ENCODE assay signal across 15 mouse cellular contexts in genomic region chr2:174022292-174022691, GRCm38 (mm10). TPM values are rescaled to one million over a fixed set of nuclear protein-coding genes. Genes with fewer than 3 reads are reported as not detected.
DNase-seq lines count a peak whose midpoint lies in the region; ATAC-seq lines count a peak whose summit lies in the region.
"Had no signal": no experiment of that assay in that cellular context is flagged by ENCODE, and none has a peak within 500 bp of the region (broad histone marks: within the 10 kb centered on the region; RNA-seq: fewer than 3 reads in every experiment).

No protein-coding gene starts in this region.

- no peak overlapping the region for H3K9ac ChIP-seq in limb, embryonic 13.5 days
- H3K9ac ChIP-seq: intestine, embryonic 15.5 days; liver, embryonic 14.5 days had no signal

- 91% methylated on average over 4 of the region's 4 CpGs for WGBS in limb, embryonic 13.5 days

- H3K27ac ChIP-seq in limb, embryonic 13.5 days: peak overlapping the region; percentile 39; the same call in 1 of the 2 replicates
- H3K27ac ChIP-seq: intestine, embryonic 15.5 days; liver, embryonic 14.5 days had no signal

- no peaks in the 10 kb centered on the region for H3K36me3 ChIP-seq in limb, embryonic 13.5 days
- H3K36me3 ChIP-seq: intestine, embryonic 15.5 days had no signal

- peak; percentile 35 for DNase-seq in lung, postnatal 10 days
- no peak for DNase-seq in lung, postnatal 4 days
- peak; percentile 51 for DNase-seq in NIH3T3 (ENCODE audit: low read depth)
- DNase-seq in gastrocnemius, adult 18-20 months (ENCODE audit: low spot score): peak; percentile 38
- no peak for DNase-seq in yolk sac, embryonic 10.5 days (ENCODE audit: low spot score)
- DNase-seq in adrenal gland, postnatal 14 days: no peak
- DNase-seq: cerebellum, postnatal 25 days; kidney, postnatal 14 days; lung, postnatal 14 days; right cerebral cortex, postnatal 14 days; thymus, adult 2 months had no signal

- H3K9me3 ChIP-seq in limb, embryonic 13.5 days: no peaks in the 10 kb centered on the region
- H3K9me3 ChIP-seq: intestine, embryonic 15.5 days had no signal

- no peak overlapping the region for H3K4me3 ChIP-seq in limb, embryonic 13.5 days
- H3K4me3 ChIP-seq: intestine, embryonic 15.5 days; myocyte had no signal

- no peak overlapping the region for H3K4me2 ChIP-seq in limb, embryonic 13.5 days (replicated peaks)
- H3K4me2 ChIP-seq: intestine, embryonic 15.5 days had no signal

- ATAC-seq in limb, embryonic 13.5 days (ENCODE audit: low FRiP score, low read depth): no peak

- peaks cover 39% of the 10 kb centered on the region for H3K4me1 ChIP-seq in limb, embryonic 13.5 days

- H3K27me3 ChIP-seq in limb, embryonic 13.5 days: no peaks in the 10 kb centered on the region
- H3K27me3 ChIP-seq: intestine, embryonic 15.5 days had no signal

RNA-seq across cellular contexts. Expression of gene Stx16, which starts 53.8 kb away (rescaled TPM):
- 10 to 100 TPM; 18.1 to 19.0 TPM for total RNA-seq in gastrocnemius, adult 18-20 months (2021)
- 13.4 and 15.0 TPM in 2 replicates for polyA plus RNA-seq in limb, embryonic 13.5 days (2015; fragmentation: Nextera tagmentation; extraction: Ambion mirVana)
- total RNA-seq in adrenal gland, postnatal 14 days (2021): 33.8 and 37.5 TPM in 2 replicates

Comparison
In these comparisons a context has a peak if more than half of its experiments do, and no peak if none do; other contexts are left out.
1. DNase-seq: peak in lung, postnatal 10 days (single experiment), NIH3T3 (single experiment) and gastrocnemius, adult 18-20 months (single experiment); none in lung, postnatal 4 days (0 of 2), yolk sac, embryonic 10.5 days (single experiment) and adrenal gland, postnatal 14 days (single experiment).